Mouse (Mus musculus): ENCODE data around the gene Kdelr3.

The Kdelr3 gene

GRCm38 (mm10) chr15:79516171-79517096 lies at the start of gene Kdelr3:
Kdelr3 (plus strand) TSS chr15:79516411.
- peak; percentile 95 for DNase-seq (ENCODE audit: low read depth)

- peak; percentile 93 for DNase-seq (ENCODE audit: low read depth)
Observed at GRCm38 (mm10) chr15:79466601-79467286, 49.5 kb upstream of the Kdelr3 start.

GRCm38 (mm10) chr15:79469577-79469976 lies 46.6 kb upstream of the Kdelr3 start:
- no peak for DNase-seq (ENCODE audit: low read depth)

- peak; percentile 30 for DNase-seq (ENCODE audit: low read depth)
Observed at GRCm38 (mm10) chr15:79470583-79470982, 45.6 kb upstream of the Kdelr3 start.

- DNase-seq (ENCODE audit: low read depth), result no peak
Observed at GRCm38 (mm10) chr15:79471095-79471494, 45.1 kb upstream of the Kdelr3 start.

GRCm38 (mm10) chr15:79473042-79473441 lies 43.2 kb upstream of the Kdelr3 start:
- peak; percentile 32 for DNase-seq (ENCODE audit: low read depth)

GRCm38 (mm10) chr15:79473638-79474355 lies 42.4 kb upstream of the Kdelr3 start:
- peak; percentile 35 for DNase-seq (ENCODE audit: low read depth)

GRCm38 (mm10) chr15:79477227-79477626 lies 39.0 kb upstream of the Kdelr3 start:
- no peak for DNase-seq (ENCODE audit: low read depth)

GRCm38 (mm10) chr15:79481181-79481688 lies 35.0 kb upstream of the Kdelr3 start:
- DNase-seq (ENCODE audit: low read depth), result no peak

- no peak for DNase-seq (ENCODE audit: low read depth)
Observed at GRCm38 (mm10) chr15:79489463-79489862, 26.7 kb upstream of the Kdelr3 start.

- DNase-seq (ENCODE audit: low read depth), result no peak
Observed at GRCm38 (mm10) chr15:79493527-79493926, 22.7 kb upstream of the Kdelr3 start.

- no peak for DNase-seq (ENCODE audit: low read depth)
Observed at GRCm38 (mm10) chr15:79500110-79500509, 16.1 kb upstream of the Kdelr3 start.

- DNase-seq (ENCODE audit: low read depth), result no peak
Observed at GRCm38 (mm10) chr15:79502891-79503341, 13.3 kb upstream of the Kdelr3 start.

- no peak for DNase-seq (ENCODE audit: low read depth)
Observed at GRCm38 (mm10) chr15:79503438-79503837, 12.8 kb upstream of the Kdelr3 start.

- DNase-seq (ENCODE audit: low read depth), result no peak
Observed at GRCm38 (mm10) chr15:79504707-79505452, 11.3 kb upstream of the Kdelr3 start, which contains the start of gene Kcnj4. Kcnj4 (minus strand) TSS chr15:79505241.

- no peak for DNase-seq (ENCODE audit: low read depth)
Observed at GRCm38 (mm10) chr15:79505616-79506283, 10.5 kb upstream of the Kdelr3 start.

GRCm38 (mm10) chr15:79506460-79506859 lies 9.8 kb upstream of the Kdelr3 start:
- DNase-seq (ENCODE audit: low read depth), result no peak

- no peak for DNase-seq (ENCODE audit: low read depth)
Observed at GRCm38 (mm10) chr15:79507055-79507828, 9.0 kb upstream of the Kdelr3 start.

- no peak for DNase-seq (ENCODE audit: low read depth)
Observed at GRCm38 (mm10) chr15:79509998-79510397, 6.2 kb upstream of the Kdelr3 start.

GRCm38 (mm10) chr15:79510425-79510824 lies 5.8 kb upstream of the Kdelr3 start:
- no peak for DNase-seq (ENCODE audit: low read depth)
